Mouse (Mus musculus) left cerebral cortex, postnatal 36 days (tissue): ENCODE data around the gene Atg101. TPM values are rescaled to one million over a fixed set of nuclear protein-coding genes. Genes with fewer than 3 reads are reported as not detected.
A peak's percentile ranks its signal among the peaks of the same experiment; 100 is the strongest.

Experiments used
- DNase-seq, 2 experiments: peaks; one replicate each; pipeline ENCODE4 v3.0.0; 2021 to 2022; ENCODE audit warnings: low spot score in 2 of 2, mixed read lengths in 1 of 2
- intact Hi-C: fragments of 180-260 bp; cut with DNase I; formaldehyde crosslinking; loops from one replicate; pipeline ENCODE4 v1.15.1; 2025
- total RNA-seq, 2 experiments: library from RNA; stranded (reverse); gene quantifications; 2 replicates each; pipeline ENCODE4 v1.2.3; 2021

Gene Atg101
- total RNA-seq, 2 experiments from 2014 or later: 43.5 to 45.5 TPM

DNA sequence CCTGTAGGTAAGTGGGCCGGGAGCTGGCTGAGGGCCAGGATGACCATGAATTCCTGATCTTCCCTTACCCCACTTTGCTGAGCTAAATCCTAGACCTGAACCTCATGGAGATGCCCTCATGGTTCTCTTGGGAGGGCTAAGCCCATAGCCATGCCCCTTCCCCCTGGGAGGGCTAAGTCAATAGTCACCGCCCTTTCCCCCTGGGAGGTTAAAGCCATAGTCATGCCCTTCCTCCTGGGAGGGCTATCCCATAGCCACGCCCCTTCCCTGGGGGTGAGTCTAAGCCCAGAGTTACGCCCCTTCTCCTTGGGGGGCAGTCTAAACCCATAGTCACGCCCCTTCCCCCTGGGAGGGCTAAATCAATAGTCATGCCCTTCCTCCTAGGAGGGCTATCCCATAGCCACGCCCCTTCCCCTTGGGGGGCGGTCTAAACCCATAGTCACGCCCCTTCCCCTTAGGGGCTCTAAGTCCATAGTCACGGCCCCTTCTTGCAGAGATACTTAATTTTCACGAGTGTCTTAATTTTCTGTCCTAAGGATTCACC is 42.0 kb downstream of the Atg101 start:
- no peak for DNase-seq
- intact Hi-C loops: loop anchor here (2.0 kb wide), 1 partner anchor 659 kb away; no protein-coding TSS in a partner anchor

DNA sequence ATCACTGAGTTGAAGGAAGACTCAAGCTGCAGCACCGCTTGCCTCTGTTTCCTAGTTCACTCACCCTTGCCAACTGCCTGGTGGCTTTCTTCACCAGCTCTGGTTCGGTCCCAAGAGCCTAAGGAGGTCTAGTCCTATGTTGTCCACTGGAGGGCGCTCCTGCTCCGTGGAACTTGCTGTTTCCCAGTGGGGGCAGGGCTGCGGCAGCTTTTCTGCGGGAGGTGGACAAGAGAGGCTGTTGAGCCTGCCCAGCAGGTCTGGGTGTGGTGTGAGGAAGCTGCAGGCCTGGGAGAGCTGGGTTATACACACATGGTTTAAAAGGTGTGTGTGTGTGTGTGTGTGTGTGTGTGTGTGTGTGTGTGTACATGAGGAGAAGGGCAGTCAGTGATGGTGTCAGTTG is 43.2 kb downstream of the Atg101 start:
- intact Hi-C loops: loop anchor here (2.0 kb wide), 1 partner anchor 658 kb away; no protein-coding TSS in a partner anchor
- DNase-seq: peak; percentile 83 to 84

DNA sequence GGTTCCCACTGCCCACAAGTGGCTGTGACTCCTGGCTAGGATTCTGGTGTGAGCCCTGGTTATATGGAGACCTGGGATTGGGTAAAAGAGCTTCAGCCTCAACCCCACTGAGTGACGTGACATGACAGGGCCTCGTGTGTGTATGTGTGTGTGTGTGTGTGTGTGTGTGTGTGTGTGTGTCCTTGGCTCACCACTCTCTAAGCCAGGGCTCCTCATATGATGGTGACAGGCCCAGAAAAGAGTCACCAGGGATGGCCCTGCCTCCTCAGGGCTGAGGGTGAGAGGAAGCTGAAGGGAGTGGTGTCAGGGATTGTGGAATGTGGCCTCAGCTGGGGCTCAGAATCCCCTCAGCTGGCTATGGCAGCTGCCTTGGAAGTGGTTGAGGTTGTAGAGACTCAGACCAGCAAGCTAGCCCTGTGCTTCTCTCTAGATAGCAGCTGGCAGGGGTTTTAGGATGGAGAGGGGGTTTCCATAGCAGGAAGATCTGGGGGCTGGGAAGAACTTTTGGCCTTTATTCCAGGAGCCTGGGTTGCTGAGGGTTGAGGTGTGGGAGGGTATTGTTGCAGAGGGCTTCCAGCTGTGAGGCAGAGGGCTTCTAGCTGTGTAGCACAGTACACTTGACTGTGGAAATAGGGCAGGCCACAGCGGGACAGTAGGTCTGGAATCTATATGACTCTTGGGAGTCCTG is 44.9 kb downstream of the Atg101 start:
- intact Hi-C loops: no loop called here
- DNase-seq: no peak

DNA sequence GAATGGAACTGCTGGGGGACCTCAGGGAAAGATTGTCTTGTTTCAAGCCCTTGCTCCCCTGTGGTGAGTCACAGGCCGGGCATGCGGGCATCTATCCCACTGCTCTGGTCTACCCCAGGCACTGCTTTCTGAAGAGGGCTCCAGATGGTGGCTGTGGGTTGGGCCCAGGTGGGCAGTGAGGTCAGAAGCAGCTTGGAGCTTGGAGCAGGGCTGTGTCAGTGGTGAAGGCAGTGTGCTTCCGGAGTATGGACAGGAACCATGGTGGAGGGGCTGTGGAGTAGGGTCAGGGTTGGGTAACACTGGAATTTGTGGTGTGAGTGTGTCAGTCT is 45.5 kb downstream of the Atg101 start:
- intact Hi-C loops: no loop called here

DNA sequence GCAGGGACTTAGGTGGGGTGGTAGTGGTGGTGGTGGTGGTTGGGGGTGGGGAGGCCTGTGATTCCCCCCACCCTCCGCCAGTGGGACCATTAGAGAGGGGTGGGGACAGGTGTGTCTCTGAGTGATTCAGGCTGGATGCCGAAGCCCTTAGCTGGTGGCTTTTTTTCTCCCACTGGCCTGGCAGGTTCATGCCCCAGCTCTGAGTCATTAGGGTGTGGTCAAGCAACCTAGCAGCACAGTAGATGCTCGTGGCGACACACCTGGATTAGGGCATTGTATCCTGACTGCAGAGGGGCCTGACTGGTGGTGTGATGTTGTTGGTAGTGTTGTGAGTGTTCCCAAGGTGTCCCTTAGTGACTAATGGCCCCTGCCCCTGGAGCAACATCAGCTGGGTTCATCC is 47.0 kb downstream of the Atg101 start:
- DNase-seq: no peak
- intact Hi-C loops: no loop called here

More for the DNA sequence above, 45.5 kb downstream of the Atg101 start:
- DNase-seq: no peak

DNA sequence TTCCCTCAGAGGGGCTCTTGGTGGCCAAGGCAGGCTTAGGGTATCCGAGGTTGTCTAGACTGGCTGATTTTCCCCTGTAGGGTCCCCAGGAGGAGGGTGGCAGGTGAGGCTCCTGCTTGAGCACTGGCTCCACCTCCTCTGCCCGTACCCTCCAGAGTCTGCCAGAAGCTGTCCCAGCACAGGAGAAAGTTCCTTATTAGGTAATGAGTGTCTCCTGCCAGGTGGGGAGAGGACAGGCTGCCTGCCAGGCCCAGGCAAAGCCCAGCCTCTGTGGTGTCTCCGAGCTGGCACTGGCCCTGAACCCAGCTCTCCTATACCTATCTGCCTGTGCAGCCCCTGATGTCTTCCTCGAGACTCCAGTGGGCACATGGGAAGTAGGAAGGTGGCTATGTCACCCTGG is 48.3 kb downstream of the Atg101 start:
- DNase-seq: no peak
- intact Hi-C loops: no loop called here

DNA sequence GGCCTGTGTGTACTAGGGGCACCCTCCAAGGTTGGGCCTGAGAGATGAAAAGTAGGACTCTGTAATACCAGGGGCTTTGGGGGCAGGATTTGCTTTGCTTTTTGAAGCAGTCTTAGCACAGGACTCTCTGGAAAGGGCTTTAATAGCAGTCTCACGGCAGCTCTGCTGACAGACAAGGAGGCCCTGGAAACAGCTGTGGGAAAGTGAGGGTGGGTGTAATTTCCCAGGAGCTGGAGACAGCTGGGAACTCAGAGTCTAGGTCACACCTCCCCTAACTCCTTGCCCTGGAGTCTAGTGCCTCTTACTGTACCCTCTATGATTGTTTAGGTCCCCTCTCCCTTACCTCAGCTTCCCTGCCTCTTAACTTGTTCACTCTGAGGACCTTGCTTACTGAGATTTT is 49.1 kb downstream of the Atg101 start:
- no peak for DNase-seq
- intact Hi-C loops: no loop called here

DNA sequence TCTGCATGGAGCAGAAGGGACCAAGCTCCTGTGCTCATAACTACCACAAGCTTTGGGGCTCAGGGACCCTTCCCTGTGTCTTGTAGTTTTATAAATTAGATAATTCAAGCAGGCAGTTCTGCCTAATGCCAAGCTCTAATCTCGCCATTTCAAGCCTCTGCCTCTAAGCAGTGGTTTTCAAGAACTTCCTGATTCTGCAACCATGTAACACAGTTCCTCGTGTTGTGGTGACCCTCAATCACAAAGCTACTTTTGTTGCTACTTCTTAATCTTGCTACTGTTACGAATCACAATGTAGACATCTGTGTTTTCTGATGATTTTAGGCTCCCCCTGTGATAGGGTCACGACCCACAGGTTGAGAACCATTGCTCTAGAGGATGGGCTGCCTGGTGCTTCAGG is 49.6 kb downstream of the Atg101 start:
- no peak for DNase-seq
- intact Hi-C loops: no loop called here

DNA sequence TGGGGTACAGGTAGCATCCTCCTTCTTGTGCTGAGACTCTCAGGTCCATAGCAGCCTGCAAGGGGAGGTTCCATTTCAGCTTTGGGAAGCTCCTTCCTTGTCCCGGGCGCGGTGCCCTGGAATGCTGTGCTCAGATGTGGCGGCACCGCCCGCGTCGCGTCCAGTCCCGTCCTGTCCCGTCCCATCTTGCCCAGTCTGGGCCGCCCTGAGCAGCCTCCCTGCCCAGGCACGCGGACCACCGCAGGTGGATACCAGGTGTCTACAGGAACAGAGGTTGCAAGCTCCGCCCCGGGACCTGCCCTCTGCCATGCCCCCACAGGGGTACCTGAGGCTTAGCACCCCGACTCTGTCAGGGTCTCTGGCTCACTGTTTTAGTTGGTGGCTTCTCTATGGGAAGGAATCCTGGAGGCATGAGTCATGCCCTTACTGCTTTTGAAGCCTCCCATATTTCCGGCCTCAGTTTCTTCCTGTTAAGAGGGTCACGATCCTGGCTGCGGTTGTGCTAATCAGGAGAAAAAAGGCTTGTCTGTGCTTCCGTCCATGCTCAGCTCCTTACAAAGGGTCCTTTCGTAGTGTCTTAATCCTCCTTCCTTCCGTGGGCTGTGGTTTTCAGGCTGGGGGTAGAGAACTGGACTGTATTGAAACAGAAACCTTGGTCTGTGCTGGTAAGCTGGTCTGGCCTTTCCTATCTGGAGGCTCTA is 52.6 kb downstream of the Atg101 start:
- no peak for DNase-seq
- intact Hi-C loops: loop anchor here (5.0 kb wide), 2 partner anchors 161 to 731 kb away; no protein-coding TSS in a partner anchor

DNA sequence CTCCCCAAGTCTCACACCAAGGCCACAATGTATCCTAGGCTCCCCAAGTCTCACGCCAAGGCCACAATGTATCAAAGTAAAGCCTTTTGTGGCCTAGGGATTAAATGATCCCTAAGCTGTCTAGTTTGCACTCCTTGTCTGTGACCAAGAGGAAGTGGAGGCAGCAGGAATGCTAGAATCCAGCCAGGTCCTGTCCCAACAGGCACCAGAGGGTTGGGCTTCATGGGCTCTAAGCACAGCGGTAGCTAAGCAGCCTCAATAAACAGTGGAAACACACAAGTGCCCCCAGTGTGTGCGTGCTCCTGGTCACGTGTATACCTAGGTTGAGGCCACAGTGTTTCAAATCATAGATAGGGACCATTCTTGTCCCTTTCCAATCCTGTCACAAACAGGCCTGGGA is 54.3 kb downstream of the Atg101 start:
- DNase-seq: no peak
- intact Hi-C loops: loop anchor here (2.0 to 5.0 kb wide), 3 partner anchors 159 to 729 kb away; no protein-coding TSS in a partner anchor

DNA sequence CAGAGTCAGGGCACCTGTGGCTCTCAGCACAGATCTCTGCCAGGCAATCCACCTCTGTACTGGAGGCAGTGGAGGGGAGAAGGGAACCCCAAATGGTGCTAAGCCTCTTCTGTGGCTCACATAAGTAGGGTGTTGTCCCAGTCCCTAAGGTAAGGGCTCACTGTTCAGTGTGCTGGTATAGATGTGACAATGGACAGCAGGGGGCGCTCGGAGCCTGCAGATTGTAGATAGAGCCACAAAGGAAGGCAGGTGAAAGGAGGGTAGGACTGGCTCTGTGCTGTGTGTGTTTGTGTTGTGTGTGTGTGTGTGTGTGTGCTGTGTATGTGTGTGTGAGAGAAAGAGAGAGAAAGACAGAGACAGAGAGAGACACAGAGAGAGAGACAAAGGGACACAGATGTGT is 55.5 kb downstream of the Atg101 start:
- DNase-seq: peak; percentile 83 to 86
- intact Hi-C loops: loop anchor here (1.0 to 5.0 kb wide), 4 partner anchors 158 to 728 kb away; no protein-coding TSS in a partner anchor

Other genes starting within 250 kb of the Atg101 start
- not detected for gene Gm47841, start 236.9 kb upstream of the Atg101 start, total RNA-seq
- gene Fignl2, start 205.7 kb upstream of the Atg101 start, total RNA-seq: 1 to 10 TPM; 1.5 TPM
- under 1 TPM in 1 of 2 experiments, not detected in 1; 0.27 TPM for gene Ankrd33, start 168.5 kb upstream of the Atg101 start, total RNA-seq
- 10 to 100 TPM; 13.2 to 16.7 TPM for gene Acvrl1, start 155.8 kb upstream of the Atg101 start, total RNA-seq
- 100 to 1,000 TPM; 110 to 118 TPM for gene Acvr1b, start 110.2 kb upstream of the Atg101 start, total RNA-seq
- gene Grasp, start 60.1 kb upstream of the Atg101 start, total RNA-seq: 10 to 100 TPM; 76.3 to 89.5 TPM
- gene Nr4a1, start 30.0 kb upstream of the Atg101 start, total RNA-seq: 100 to 1,000 TPM in 1 of 2 experiments, 10 to 100 TPM in 1; 60.5 to 156 TPM
- under 1 TPM; 0.27 to 0.37 TPM for gene 6030408B16Rik, start 8.9 kb downstream of the Atg101 start, total RNA-seq
- 1 to 10 TPM; 3.4 to 6.1 TPM for gene Krt80, start 85.9 kb downstream of the Atg101 start, total RNA-seq
- gene Krt7, start 126.8 kb downstream of the Atg101 start, total RNA-seq: under 1 TPM in 1 of 2 experiments, not detected in 1; 0.07 TPM
- under 1 TPM in 1 of 2 experiments, not detected in 1; 0.37 TPM for gene Krt87, start 154.5 kb downstream of the Atg101 start, total RNA-seq
- not detected for gene Krt88, start 163.5 kb downstream of the Atg101 start, total RNA-seq
- gene Krt81, start 179.5 kb downstream of the Atg101 start, total RNA-seq: not detected
- gene Krt86, start 189.2 kb downstream of the Atg101 start, total RNA-seq: not detected
- not detected for gene Krt83, start 207.2 kb downstream of the Atg101 start, total RNA-seq
- not detected for gene Gm49425, start 233.0 kb downstream of the Atg101 start, total RNA-seq
- not detected for gene Krt84, start 248.5 kb downstream of the Atg101 start, total RNA-seq